Mouse (Mus musculus) forebrain, embryonic 16.5 days (tissue): ENCODE measurements around the gene Cuta. TPM values are rescaled to one million over a fixed set of nuclear protein-coding genes. Genes with fewer than 3 reads are reported as not detected.
"Not testable (repeated sequence)": the region's sequence is repeated elsewhere in the genome, so short reads cannot be mapped to it uniquely, and the experiment has no call there.

Experiments used
- ATAC-seq: fragments of 200-750 bp; cut with Nextera tagmentation; 2 replicates; pipeline ENCODE4 v1.8.0; 2017; ENCODE audit warnings: mild to moderate bottlenecking, moderate library complexity
- H3K27ac ChIP-seq: fragments of 300-500 bp; sonication (generic); 2 replicates; pipeline ENCODE4 v1.5.1; 2014; ENCODE audit warnings: low read length, control low read depth
- H3K27me3 ChIP-seq: fragments of 300-500 bp; sonication (generic); replicated peaks from 2 replicates; pipeline ENCODE4 v1.6.1; 2014; ENCODE audit warnings: low read length; ENCODE audit not compliant: control insufficient read depth, insufficient read depth
- H3K36me3 ChIP-seq: fragments of 300-500 bp; sonication (generic); 2 replicates; pipeline ENCODE4 v1.6.1; 2014; ENCODE audit not compliant: control insufficient read depth, insufficient read depth
- H3K4me1 ChIP-seq: fragments of 300-500 bp; sonication (generic); replicated peaks from 2 replicates; pipeline ENCODE4 v1.6.1; 2014; ENCODE audit warnings: low read length; ENCODE audit not compliant: control insufficient read depth, insufficient read depth
- H3K4me2 ChIP-seq: fragments of 300-500 bp; sonication (generic); 2 replicates; pipeline ENCODE4 v1.6.1; 2014; ENCODE audit warnings: mild to moderate bottlenecking, low read length, control low read depth
- H3K4me3 ChIP-seq: fragments of 300-500 bp; sonication (generic); replicated peaks from 2 replicates; pipeline ENCODE4 v1.5.1; 2014; ENCODE audit warnings: mild to moderate bottlenecking, low read length, control low read depth
- H3K9ac ChIP-seq: fragments of 300-500 bp; sonication (generic); replicated peaks from 2 replicates; pipeline ENCODE4 v1.6.1; 2014; ENCODE audit warnings: low read depth, low read length, control low read depth
- H3K9me3 ChIP-seq: fragments of 300-500 bp; sonication (generic); 2 replicates; pipeline ENCODE4 v1.6.1; 2016; ENCODE audit warnings: low read length; ENCODE audit not compliant: control insufficient read depth
- WGBS: fragments of 180-500 bp; shearing (Covaris S2); extraction: QIAGEN DNeasy Blood & Tissue Kit; methylation state at CpG from one replicate; pipeline ENCODE4 v1.1.7; 2014; 5-methylcytosine and 5-hydroxymethylcytosine counted together
- polyA plus RNA-seq: library from polyadenylated mRNA; unstranded; fragments of >200 nt; fragmentation: Nextera tagmentation; extraction: Ambion mirVana; gene quantifications from 2 replicates; pipeline ENCODE4 v1.2.1, GENCODE M21; 2015

Gene Cuta
- polyA plus RNA-seq = 137 and 138 TPM in 2 replicates

GRCm38 (mm10) chr17:26939178-26939972, at the start of gene Cuta:
TSS of gene Cuta (minus strand) at chr17:26939569.
- peaks cover 43% of the 10 kb centered on the region for H3K4me1 ChIP-seq
- H3K27me3 ChIP-seq = no peaks in the 10 kb centered on the region
- H3K4me3 ChIP-seq = peak within 1 kb of the TSS; percentile 79
- WGBS = under 1% methylated on average over 69 of the region's 70 CpGs
- H3K27ac ChIP-seq = peak within 1 kb of the TSS; percentile 96
- H3K9ac ChIP-seq = peak within 1 kb of the TSS; percentile 78
- no peaks in the 10 kb centered on the region for H3K9me3 ChIP-seq
- peak within 1 kb of the TSS; percentile 99 for H3K4me2 ChIP-seq
- peak; percentile 93 for ATAC-seq
- 0 out of 2 replicates have a peak, but pooled peaks cover 2% of the 10 kb centered on the region for H3K36me3 ChIP-seq

GRCm38 (mm10) chr17:26985503-26986179, 46.3 kb upstream of the Cuta start:
- H3K27ac ChIP-seq = no peak overlapping the region
- H3K9me3 ChIP-seq = no peaks in the 10 kb centered on the region
- WGBS = 87% methylated on average over 10 of the region's 10 CpGs
- H3K27me3 ChIP-seq = no peaks in the 10 kb centered on the region
- no peaks in the 10 kb centered on the region for H3K4me1 ChIP-seq
- H3K9ac ChIP-seq = no peak overlapping the region
- no peak overlapping the region for H3K4me3 ChIP-seq
- no peaks in the 10 kb centered on the region for H3K36me3 ChIP-seq
- no peak for ATAC-seq
- no peak overlapping the region for H3K4me2 ChIP-seq

DNA sequence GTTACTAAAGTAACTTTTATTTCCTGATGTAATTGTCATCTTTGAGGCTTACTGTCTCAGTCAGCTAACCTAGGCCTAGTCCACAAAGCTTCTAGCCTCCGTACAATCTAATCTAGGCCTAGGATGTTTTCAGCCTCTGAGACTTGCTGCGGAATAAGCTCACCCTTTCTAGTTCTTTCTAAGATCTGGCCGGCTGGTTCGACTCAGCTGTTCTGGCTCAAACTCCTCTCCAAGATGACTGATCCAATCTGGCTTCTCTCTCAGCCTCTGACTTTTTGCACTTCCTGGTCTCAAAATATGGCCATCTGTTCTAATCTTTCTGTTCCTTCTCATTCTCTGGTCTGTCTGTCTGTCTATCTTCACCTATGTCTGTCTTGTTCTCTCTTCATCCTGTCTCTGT, 44.0 kb upstream of the Cuta start:
- peaks cover 10% of the 10 kb centered on the region for H3K36me3 ChIP-seq
- no peak overlapping the region for H3K27ac ChIP-seq
- H3K4me3 ChIP-seq = no peak overlapping the region
- ATAC-seq = no peak
- WGBS = 94% methylated on average over 4 of the region's 4 CpGs
- no peaks in the 10 kb centered on the region for H3K4me1 ChIP-seq
- H3K9me3 ChIP-seq = no peaks in the 10 kb centered on the region
- H3K4me2 ChIP-seq = no peak overlapping the region
- no peak overlapping the region for H3K9ac ChIP-seq
- no peaks in the 10 kb centered on the region for H3K27me3 ChIP-seq

DNA sequence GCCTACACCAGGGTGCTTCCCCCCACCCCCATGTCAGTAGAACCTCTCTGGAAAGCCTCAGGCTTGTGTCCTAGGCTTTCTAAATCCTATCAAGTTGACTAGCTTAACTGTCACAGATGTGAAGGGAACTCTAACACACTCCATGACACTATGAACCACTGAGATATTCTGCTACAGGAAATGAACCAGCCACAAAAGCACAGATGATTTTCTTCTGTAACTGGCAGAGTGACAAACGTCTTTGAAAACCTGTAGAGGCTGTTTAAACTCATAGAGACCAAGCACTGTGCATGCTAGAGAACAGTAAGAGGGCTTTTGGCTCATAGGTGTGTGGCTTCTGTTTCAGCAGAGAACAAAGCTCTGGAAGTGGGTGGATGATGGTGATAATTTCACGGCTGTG, 41.7 kb upstream of the Cuta start:
- WGBS = 69% methylated on average over 2 of the region's 2 CpGs
- Histone ChIP-seq H3K4me3 (no peak overlapping the region), H3K9me3 (no peaks in the 10 kb centered on the region), H3K4me1 (peaks cover 8% of the 10 kb centered on the region), H3K4me2 (no peak overlapping the region), H3K36me3 (peaks cover 24% of the 10 kb centered on the region), H3K27me3 (no peaks in the 10 kb centered on the region), H3K27ac (no peak overlapping the region), H3K9ac (no peak overlapping the region)
- no peak for ATAC-seq

GRCm38 (mm10) chr17:26979426-26979825, 40.1 kb upstream of the Cuta start:
- peaks cover 21% of the 10 kb centered on the region for H3K4me1 ChIP-seq
- no peak overlapping the region for H3K9ac ChIP-seq
- H3K36me3 ChIP-seq = peaks cover 29% of the 10 kb centered on the region
- no peaks in the 10 kb centered on the region for H3K27me3 ChIP-seq
- ATAC-seq = no peak
- H3K9me3 ChIP-seq = no peaks in the 10 kb centered on the region
- no peak overlapping the region for H3K4me3 ChIP-seq
- 79% methylated on average over 2 of the region's 2 CpGs for WGBS
- H3K4me2 ChIP-seq = no peak overlapping the region
- H3K27ac ChIP-seq = no peak overlapping the region

DNA sequence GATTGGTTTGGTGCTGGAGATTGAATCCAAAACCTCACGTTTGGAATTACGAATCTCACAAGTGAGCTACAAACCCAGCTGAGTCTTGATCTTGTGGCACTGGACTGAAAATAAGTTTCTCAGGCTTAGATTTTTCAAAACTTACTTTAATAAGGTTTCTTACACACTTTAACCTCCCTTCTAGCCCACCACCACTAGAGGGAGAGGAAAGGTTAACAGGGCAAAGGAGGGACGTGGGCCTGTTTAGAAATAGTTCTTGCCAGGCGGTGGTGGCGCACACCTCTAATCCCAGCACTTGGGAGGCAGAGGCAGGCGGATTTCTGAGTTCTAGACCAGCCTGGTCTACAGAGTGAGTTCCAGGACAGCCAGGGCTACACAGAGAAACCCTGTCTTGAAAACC, 38.0 kb upstream of the Cuta start:
- not testable (repeated sequence) for H3K27me3 ChIP-seq, H3K9me3 ChIP-seq, H3K9ac ChIP-seq, H3K4me3 ChIP-seq, H3K4me2 ChIP-seq, H3K27ac ChIP-seq, ATAC-seq
- Histone ChIP-seq H3K4me1 (peaks cover 33% of the 10 kb centered on the region), H3K36me3 (peaks cover 29% of the 10 kb centered on the region)
- 93% methylated on average over 6 of the region's 6 CpGs for WGBS

DNA sequence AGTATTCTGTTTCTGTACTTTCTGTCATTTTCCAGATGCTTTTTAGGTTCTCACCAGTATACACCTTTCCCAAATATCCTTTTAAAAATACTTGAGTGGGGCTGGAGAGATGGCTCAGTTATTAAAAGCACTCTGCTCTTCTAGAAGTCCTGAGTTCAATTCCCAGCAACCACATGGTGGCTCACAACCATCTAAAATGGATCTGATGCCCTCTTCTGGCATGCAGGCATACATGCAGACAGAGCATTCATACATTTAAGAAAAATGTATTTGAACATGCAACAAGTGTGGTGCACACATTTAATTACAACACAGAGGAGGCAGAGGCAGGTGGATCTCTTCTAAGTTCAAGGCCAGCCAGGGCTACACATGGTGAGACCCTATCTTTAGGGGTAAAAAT, 36.0 kb upstream of the Cuta start:
- ATAC-seq = no peak
- H3K9ac ChIP-seq = no peak overlapping the region
- H3K9me3 ChIP-seq = no peaks in the 10 kb centered on the region
- H3K4me1 ChIP-seq = peaks cover 42% of the 10 kb centered on the region
- no peaks in the 10 kb centered on the region for H3K27me3 ChIP-seq
- H3K27ac ChIP-seq = no peak overlapping the region
- H3K4me3 ChIP-seq = no peak overlapping the region
- peaks cover 29% of the 10 kb centered on the region for H3K36me3 ChIP-seq
- no peak overlapping the region for H3K4me2 ChIP-seq

DNA sequence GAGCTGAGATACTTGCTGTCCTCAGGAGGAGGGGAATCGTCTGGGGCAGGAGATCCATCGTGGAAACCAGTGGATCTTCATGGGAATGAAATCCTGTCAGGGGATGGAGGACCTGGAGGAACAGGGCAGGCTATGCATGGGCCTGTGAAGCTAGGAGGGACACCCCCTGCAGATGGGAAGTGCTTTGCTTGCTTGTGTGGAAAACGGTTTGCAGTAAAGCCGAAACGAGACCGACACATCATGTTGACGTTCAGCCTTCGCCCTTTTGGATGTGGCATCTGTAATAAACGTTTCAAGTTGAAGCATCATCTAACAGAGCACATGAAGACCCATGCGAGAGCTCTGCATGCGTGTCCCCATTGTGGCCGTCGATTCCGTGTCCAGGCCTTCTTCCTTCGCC, 35.2 kb upstream of the Cuta start:
- no peak for ATAC-seq
- Histone ChIP-seq H3K27me3 (no peaks in the 10 kb centered on the region), H3K9me3 (no peaks in the 10 kb centered on the region), H3K4me1 (peaks cover 42% of the 10 kb centered on the region), H3K9ac (no peak overlapping the region), H3K4me2 (no peak overlapping the region), H3K36me3 (peaks cover 29% of the 10 kb centered on the region), H3K4me3 (no peak overlapping the region), H3K27ac (no peak overlapping the region)
- WGBS = 93% methylated on average over 15 of the region's 15 CpGs

DNA sequence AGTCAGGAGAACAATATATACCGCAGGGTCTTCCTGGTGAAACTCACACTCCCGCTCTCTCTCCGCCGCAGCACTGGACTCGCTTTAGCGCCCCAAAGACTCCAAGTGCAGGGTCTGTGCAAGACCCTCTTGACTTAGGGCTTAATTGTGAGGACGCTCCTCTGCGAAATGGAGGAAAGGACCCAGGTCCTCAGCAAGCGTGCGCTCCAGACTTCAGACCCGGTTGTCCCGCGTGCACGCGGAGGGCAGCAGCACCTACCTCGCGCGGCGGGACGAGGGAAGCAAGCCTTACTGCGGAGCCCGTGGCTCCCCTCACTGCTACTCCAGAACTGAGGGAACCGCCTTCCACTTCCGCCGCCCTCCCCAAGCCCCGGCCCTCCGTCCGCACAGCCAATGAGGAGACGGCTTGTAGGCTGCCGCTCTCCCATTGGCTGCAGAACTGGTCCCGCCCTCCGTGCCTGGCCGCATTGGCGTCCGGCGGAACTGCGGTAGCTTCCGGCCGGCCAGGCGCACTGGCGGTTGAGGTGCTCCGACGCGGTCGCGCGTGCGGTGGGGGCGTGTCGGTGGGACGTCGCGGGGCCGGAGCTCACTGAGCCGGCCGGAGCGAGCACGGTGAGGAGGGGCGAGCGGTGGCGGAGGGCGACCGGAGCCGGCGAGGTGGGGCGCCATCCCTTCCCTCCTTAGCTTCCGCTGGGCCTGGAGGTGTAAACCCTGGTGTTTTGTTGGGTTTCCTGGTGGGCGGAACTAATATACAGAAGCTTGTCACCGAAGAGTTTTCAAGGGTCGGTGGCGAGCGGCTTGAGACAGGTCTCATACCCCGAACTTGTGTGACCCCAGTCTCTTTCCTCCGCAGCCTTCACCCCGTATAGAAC, 33.6 kb upstream of the Cuta start, which contains the start of gene Zbtb9:
Gene Zbtb9 (plus strand): TSS at position 465 of the 872 bp plus-strand sequence.
- peak within 1 kb of the TSS; percentile 77 for H3K27ac ChIP-seq
- H3K27me3 ChIP-seq = no peaks in the 10 kb centered on the region
- H3K4me2 ChIP-seq = peak within 1 kb of the TSS; percentile 97
- no peaks in the 10 kb centered on the region for H3K9me3 ChIP-seq
- H3K4me3 ChIP-seq = peak within 1 kb of the TSS; percentile 83
- peaks cover 15% of the 10 kb centered on the region for H3K36me3 ChIP-seq
- peak within 1 kb of the TSS; percentile 77 for H3K9ac ChIP-seq
- under 1% methylated on average over 74 of the region's 75 CpGs for WGBS
- ATAC-seq = peak; percentile 100
- peaks cover 42% of the 10 kb centered on the region for H3K4me1 ChIP-seq
